Mouse (Mus musculus) kidney, embryonic 15.5 days (tissue): ENCODE data around the gene Stambpl1. TPM values are rescaled to one million over a fixed set of nuclear protein-coding genes. Genes with fewer than 3 reads are reported as not detected.

Source experiments
- ATAC-seq: fragments of 200-750 bp; cut with Nextera tagmentation; replicated peaks from 2 replicates; pipeline ENCODE4 v1.8.0; 2017; ENCODE audit warnings: moderate TSS enrichment; ENCODE audit not compliant: low FRiP score
- H3K27ac ChIP-seq: fragments of 300-500 bp; sonication (generic); 2 replicates; pipeline ENCODE4 v1.5.1; 2015; ENCODE audit warnings: mild to moderate bottlenecking, inconsistent platforms
- H3K27me3 ChIP-seq: fragments of 300-500 bp; sonication (generic); 2 replicates; pipeline ENCODE4 v1.6.1; 2015; ENCODE audit warnings: inconsistent platforms
- H3K36me3 ChIP-seq: fragments of 300-500 bp; sonication (generic); 2 replicates; pipeline ENCODE4 v1.6.1; 2015; ENCODE audit warnings: inconsistent platforms
- H3K4me1 ChIP-seq: fragments of 300-500 bp; sonication (generic); 2 replicates; pipeline ENCODE4 v1.6.1; 2015; ENCODE audit warnings: inconsistent platforms
- H3K4me2 ChIP-seq: fragments of 300-500 bp; sonication (generic); 2 replicates; pipeline ENCODE4 v1.6.1; 2015; ENCODE audit warnings: moderate library complexity, mild to moderate bottlenecking, inconsistent platforms
- H3K4me3 ChIP-seq: fragments of 300-500 bp; sonication (generic); replicated peaks from 2 replicates; pipeline ENCODE4 v1.5.1; 2015; ENCODE audit warnings: mild to moderate bottlenecking, inconsistent platforms
- H3K9ac ChIP-seq: fragments of 300-500 bp; sonication (generic); 2 replicates; pipeline ENCODE4 v1.6.1; 2015; ENCODE audit warnings: mild to moderate bottlenecking, inconsistent platforms
- H3K9me3 ChIP-seq: fragments of 300-500 bp; sonication (generic); replicated peaks from 2 replicates; pipeline ENCODE4 v1.6.1; 2016; ENCODE audit warnings: inconsistent platforms
- WGBS: fragments of 180-500 bp; shearing (Covaris S2); methylation state at CpG from one replicate; pipeline ENCODE4 v1.1.7; 2015; ENCODE audit warnings: mixed read lengths; 5-methylcytosine and 5-hydroxymethylcytosine counted together
- polyA plus RNA-seq: library from polyadenylated mRNA; unstranded; fragments of >200 nt; fragmentation: Nextera tagmentation; extraction: Ambion mirVana; gene quantifications from 2 replicates; pipeline ENCODE4 v1.2.1, GENCODE M21; 2015

The Stambpl1 gene
- polyA plus RNA-seq, 1 experiment from 2014 or later: 5.0 TPM

- no peak overlapping the region for H3K4me2 ChIP-seq
- no peak overlapping the region for H3K4me3 ChIP-seq
- H3K9ac ChIP-seq: no peak overlapping the region
- H3K27ac ChIP-seq: no peak overlapping the region
- H3K36me3 ChIP-seq: no peaks in the 10 kb centered on the region
- no peaks in the 10 kb centered on the region for H3K27me3 ChIP-seq
- no peaks in the 10 kb centered on the region for H3K9me3 ChIP-seq
- H3K4me1 ChIP-seq: no peaks in the 10 kb centered on the region
- no peak for ATAC-seq
- WGBS: 86% methylated on average over 4 of the region's 4 CpGs
Measured at GRCm38 (mm10) chr19:34179136-34179535, 12.9 kb upstream of the Stambpl1 start.

- Histone ChIP-seq H3K9me3 (no peaks in the 10 kb centered on the region), H3K36me3 (no peaks in the 10 kb centered on the region), H3K9ac (no peak overlapping the region), H3K4me3 (no peak overlapping the region), H3K4me1 (no peaks in the 10 kb centered on the region), H3K4me2 (no peak overlapping the region), H3K27ac (no peak overlapping the region), H3K27me3 (no peaks in the 10 kb centered on the region)
- 80% methylated on average over 2 of the region's 2 CpGs for WGBS
- no peak for ATAC-seq
Measured at GRCm38 (mm10) chr19:34180316-34180715, 11.7 kb upstream of the Stambpl1 start.

GRCm38 (mm10) chr19:34181234-34181633, 10.8 kb upstream of the Stambpl1 start:
- no peaks in the 10 kb centered on the region for H3K36me3 ChIP-seq
- no peak overlapping the region for H3K4me3 ChIP-seq
- H3K27me3 ChIP-seq: no peaks in the 10 kb centered on the region
- H3K27ac ChIP-seq: no peak overlapping the region
- no peak overlapping the region for H3K9ac ChIP-seq
- H3K4me2 ChIP-seq: no peak overlapping the region
- WGBS: 87% methylated on average over 3 of the region's 3 CpGs
- no peaks in the 10 kb centered on the region for H3K4me1 ChIP-seq
- H3K9me3 ChIP-seq: no peaks in the 10 kb centered on the region
- no peak for ATAC-seq

- Histone ChIP-seq H3K4me2 (no peak overlapping the region), H3K4me3 (no peak overlapping the region), H3K4me1 (no peaks in the 10 kb centered on the region), H3K27me3 (no peaks in the 10 kb centered on the region), H3K27ac (no peak overlapping the region), H3K36me3 (no peaks in the 10 kb centered on the region), H3K9ac (no peak overlapping the region), H3K9me3 (no peaks in the 10 kb centered on the region)
- no peak for ATAC-seq
- WGBS: 73% methylated on average over 5 of the region's 5 CpGs
Measured at GRCm38 (mm10) chr19:34182490-34182889, 9.5 kb upstream of the Stambpl1 start.

GRCm38 (mm10) chr19:34186845-34187244, 5.2 kb upstream of the Stambpl1 start:
- Histone ChIP-seq H3K4me1 (0 out of 2 replicates have a peak, but pooled peaks cover 4% of the 10 kb centered on the region), H3K9ac (no peak overlapping the region), H3K36me3 (no peaks in the 10 kb centered on the region), H3K4me2 (no peak overlapping the region), H3K27me3 (no peaks in the 10 kb centered on the region), H3K27ac (no peak overlapping the region), H3K4me3 (no peak overlapping the region), H3K9me3 (no peaks in the 10 kb centered on the region)
- 95% methylated on average over 4 of the region's 4 CpGs for WGBS
- ATAC-seq: no peak

GRCm38 (mm10) chr19:34191645-34192007, 403 bp upstream of the Stambpl1 start:
- Histone ChIP-seq H3K36me3 (no peaks in the 10 kb centered on the region), H3K27me3 (no peaks in the 10 kb centered on the region), H3K4me1 (peaks cover 5% of the 10 kb centered on the region; the same call in 1 of the 2 replicates), H3K9me3 (no peaks in the 10 kb centered on the region), H3K27ac (no peak overlapping the region), H3K4me3 (peak overlapping the region; percentile 64), H3K9ac (0 out of 2 replicates have a peak overlapping the region, but pooled peaks have one; percentile 52), H3K4me2 (peak overlapping the region; percentile 94)
- WGBS: 28% methylated on average over 10 of the region's 10 CpGs
- ATAC-seq: peak; percentile 48; the same call in 1 of the 2 replicates

GRCm38 (mm10) chr19:34193149-34193548, 1.1 kb downstream of the Stambpl1 start:
- no peak for ATAC-seq
- Histone ChIP-seq H3K27ac (no peak overlapping the region), H3K9me3 (no peaks in the 10 kb centered on the region), H3K9ac (no peak overlapping the region), H3K27me3 (no peaks in the 10 kb centered on the region), H3K4me2 (peak overlapping the region; percentile 94), H3K4me3 (peak overlapping the region; percentile 64), H3K36me3 (no peaks in the 10 kb centered on the region), H3K4me1 (peaks cover 5% of the 10 kb centered on the region; the same call in 1 of the 2 replicates)
- WGBS: 8% methylated on average over 9 of the region's 9 CpGs

- no peak for ATAC-seq
- no peak overlapping the region for H3K9ac ChIP-seq
- 65% methylated on average over 9 of the region's 9 CpGs for WGBS
- no peaks in the 10 kb centered on the region for H3K36me3 ChIP-seq
- no peaks in the 10 kb centered on the region for H3K27me3 ChIP-seq
- H3K27ac ChIP-seq: no peak overlapping the region
- peak overlapping the region; percentile 94 for H3K4me2 ChIP-seq
- H3K4me3 ChIP-seq: peak overlapping the region; percentile 64
- H3K9me3 ChIP-seq: no peaks in the 10 kb centered on the region
- peaks cover 5% of the 10 kb centered on the region; the same call in 1 of the 2 replicates for H3K4me1 ChIP-seq
Measured at GRCm38 (mm10) chr19:34193683-34194082, 1.7 kb downstream of the Stambpl1 start.

- Histone ChIP-seq H3K27ac (no peak overlapping the region), H3K4me3 (no peak overlapping the region)
- 96% methylated on average over 6 of the region's 6 CpGs for WGBS
Measured at GRCm38 (mm10) chr19:34194132-34194745, 2.2 kb downstream of the Stambpl1 start.

GRCm38 (mm10) chr19:34195031-34195430, 3.0 kb downstream of the Stambpl1 start:
- WGBS: 73% methylated on average over 2 of the region's 2 CpGs
- no peak for ATAC-seq
- no peaks in the 10 kb centered on the region for H3K27me3 ChIP-seq

More at GRCm38 (mm10) chr19:34194132-34194745, 2.2 kb downstream of the Stambpl1 start:
- Histone ChIP-seq H3K4me1 (peaks cover 5% of the 10 kb centered on the region; the same call in 1 of the 2 replicates), H3K36me3 (no peaks in the 10 kb centered on the region), H3K4me2 (no peak overlapping the region), H3K27me3 (no peaks in the 10 kb centered on the region), H3K9ac (no peak overlapping the region), H3K9me3 (no peaks in the 10 kb centered on the region)
- ATAC-seq: no peak

GRCm38 (mm10) chr19:34198066-34198465, 6.0 kb downstream of the Stambpl1 start:
- Histone ChIP-seq H3K36me3 (no peaks in the 10 kb centered on the region), H3K27ac (no peak overlapping the region), H3K9me3 (no peaks in the 10 kb centered on the region), H3K4me2 (no peak overlapping the region), H3K9ac (no peak overlapping the region), H3K27me3 (no peaks in the 10 kb centered on the region), H3K4me1 (no peaks in the 10 kb centered on the region; the same call in 1 of the 2 replicates), H3K4me3 (no peak overlapping the region)
- 76% methylated on average over 1 of the region's 1 CpGs for WGBS
- ATAC-seq: no peak; the same call in 1 of the 2 replicates

More at GRCm38 (mm10) chr19:34195031-34195430, 3.0 kb downstream of the Stambpl1 start:
- Histone ChIP-seq H3K9me3 (no peaks in the 10 kb centered on the region), H3K27ac (no peak overlapping the region), H3K4me2 (no peak overlapping the region), H3K4me1 (peaks cover 5% of the 10 kb centered on the region; the same call in 1 of the 2 replicates), H3K9ac (no peak overlapping the region), H3K36me3 (no peaks in the 10 kb centered on the region), H3K4me3 (no peak overlapping the region)

GRCm38 (mm10) chr19:34198901-34199300, 6.9 kb downstream of the Stambpl1 start:
- Histone ChIP-seq H3K9me3 (no peaks in the 10 kb centered on the region), H3K4me3 (no peak overlapping the region), H3K4me1 (no peaks in the 10 kb centered on the region), H3K4me2 (no peak overlapping the region), H3K9ac (no peak overlapping the region), H3K27ac (no peak overlapping the region), H3K36me3 (no peaks in the 10 kb centered on the region), H3K27me3 (no peaks in the 10 kb centered on the region)
- 82% methylated on average over 4 of the region's 4 CpGs for WGBS
- no peak for ATAC-seq

- Histone ChIP-seq H3K9ac (no peak overlapping the region), H3K4me3 (no peak overlapping the region), H3K4me2 (no peak overlapping the region), H3K9me3 (no peaks in the 10 kb centered on the region), H3K36me3 (no peaks in the 10 kb centered on the region), H3K4me1 (no peaks in the 10 kb centered on the region), H3K27me3 (no peaks in the 10 kb centered on the region), H3K27ac (no peak overlapping the region)
- WGBS: 61% methylated on average over 2 of the region's 2 CpGs
- no peak for ATAC-seq
Measured at GRCm38 (mm10) chr19:34199488-34199887, 7.5 kb downstream of the Stambpl1 start.
